Mouse (Mus musculus): ENCODE measurements at regions not wholly inside any gene's neighbourhood (a gene's known extent, or its start where the extent isn't known, plus 50 kb on each side); places are given as distances from the start of the nearest gene placed in this dataset.

- no peak for DNase-seq (ENCODE audit: extremely low spot score, low spot score)
These were observed 54.6 kb downstream of the Sox4 start for GRCm38 (mm10) chr13:28898900-28899299.

DNA sequence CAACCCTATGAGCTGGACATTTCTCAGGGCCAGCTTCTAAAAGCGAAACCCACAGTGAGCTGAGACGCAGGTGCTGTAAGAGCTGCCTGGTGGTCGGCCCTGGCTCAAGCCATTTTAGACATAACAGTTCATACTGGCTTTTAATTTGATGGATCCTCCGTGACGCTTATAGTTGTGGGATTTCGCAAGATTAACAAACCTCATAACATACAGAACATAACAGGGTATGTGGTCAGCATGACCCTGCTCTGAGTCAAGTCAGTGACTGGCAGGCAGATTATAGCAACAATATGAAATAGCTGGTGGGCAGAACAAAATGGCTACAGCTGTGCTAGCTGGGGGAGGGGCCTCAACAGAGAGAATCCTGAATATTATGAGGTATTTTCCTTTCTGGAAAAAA lies 60.6 kb downstream of the Sox4 start:
- DNase-seq (ENCODE audit: extremely low spot score, low spot score), result no peak

DNA sequence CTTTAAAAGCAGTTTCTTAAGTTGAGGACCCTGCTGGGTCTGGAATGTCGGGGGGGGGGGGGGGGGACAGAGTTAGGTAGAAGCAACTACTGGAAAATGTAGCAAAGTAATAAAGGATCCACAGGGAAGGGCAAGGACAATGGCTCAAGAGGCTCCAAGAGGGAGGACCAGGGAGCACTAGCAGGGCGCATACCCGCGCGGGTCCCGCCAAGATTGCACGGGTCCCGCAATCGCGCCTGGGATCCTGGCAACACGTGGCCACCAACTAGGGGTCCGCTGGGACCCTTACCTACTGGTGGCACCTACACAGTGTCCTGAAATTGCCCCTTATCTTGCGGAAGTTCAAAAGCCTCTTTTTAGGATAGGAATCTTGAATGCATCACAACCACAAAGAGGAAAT lies 66.4 kb downstream of the Sox4 start:
- DNase-seq (ENCODE audit: extremely low spot score, low spot score), result no peak

GRCm38 (mm10) chr13:28886691-28887090 lies 66.8 kb downstream of the Sox4 start:
- peak; percentile 43 for DNase-seq (ENCODE audit: extremely low spot score, low spot score)

DNA sequence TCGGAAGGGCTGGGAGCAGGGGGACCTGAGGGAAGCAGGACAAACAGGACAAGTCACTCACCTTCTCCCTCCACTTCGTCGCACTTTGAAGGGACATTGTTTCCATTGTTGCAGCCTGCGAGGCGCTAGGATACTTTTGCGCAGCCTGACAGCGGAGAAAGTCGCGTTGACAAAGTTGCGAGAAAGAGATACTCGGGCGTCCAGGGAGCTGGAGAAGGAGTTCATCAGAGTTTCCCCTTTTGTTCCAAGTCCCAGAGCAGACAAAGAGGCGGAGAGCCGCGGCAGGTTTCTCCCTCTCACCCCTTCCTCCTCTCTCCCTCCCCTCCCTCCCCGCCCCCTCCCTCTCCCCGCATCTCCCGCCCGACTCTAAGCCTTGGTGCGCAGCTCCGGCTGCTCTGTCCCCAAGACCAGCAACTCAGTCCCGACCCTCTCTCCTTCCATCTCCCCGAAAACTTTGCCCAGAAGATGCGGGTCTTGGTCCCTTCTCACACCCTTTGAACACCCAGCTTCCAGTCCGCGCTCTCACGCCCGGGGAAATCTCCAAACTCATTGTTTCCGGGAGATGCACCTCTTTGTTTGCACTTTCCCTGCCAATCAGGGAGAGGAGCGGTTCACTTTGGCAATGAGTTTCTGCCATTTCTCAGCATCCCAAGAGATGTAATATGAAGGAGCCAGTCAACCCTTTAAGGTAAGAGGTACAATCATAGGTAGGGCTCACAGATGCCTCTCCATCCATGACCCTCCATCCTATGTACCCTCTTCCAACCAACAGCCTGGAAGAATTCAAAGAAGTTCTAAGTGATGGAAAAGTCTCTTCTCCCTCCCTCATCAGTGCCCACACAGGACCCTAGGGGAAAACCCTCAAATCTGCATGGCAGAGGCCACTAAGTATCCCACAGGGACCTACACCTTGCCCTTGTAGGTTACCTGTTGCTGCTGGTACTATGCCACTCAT lies 68.2 kb downstream of the Sox4 start:
- peak; percentile 75 for DNase-seq (ENCODE audit: extremely low spot score, low spot score)

DNA sequence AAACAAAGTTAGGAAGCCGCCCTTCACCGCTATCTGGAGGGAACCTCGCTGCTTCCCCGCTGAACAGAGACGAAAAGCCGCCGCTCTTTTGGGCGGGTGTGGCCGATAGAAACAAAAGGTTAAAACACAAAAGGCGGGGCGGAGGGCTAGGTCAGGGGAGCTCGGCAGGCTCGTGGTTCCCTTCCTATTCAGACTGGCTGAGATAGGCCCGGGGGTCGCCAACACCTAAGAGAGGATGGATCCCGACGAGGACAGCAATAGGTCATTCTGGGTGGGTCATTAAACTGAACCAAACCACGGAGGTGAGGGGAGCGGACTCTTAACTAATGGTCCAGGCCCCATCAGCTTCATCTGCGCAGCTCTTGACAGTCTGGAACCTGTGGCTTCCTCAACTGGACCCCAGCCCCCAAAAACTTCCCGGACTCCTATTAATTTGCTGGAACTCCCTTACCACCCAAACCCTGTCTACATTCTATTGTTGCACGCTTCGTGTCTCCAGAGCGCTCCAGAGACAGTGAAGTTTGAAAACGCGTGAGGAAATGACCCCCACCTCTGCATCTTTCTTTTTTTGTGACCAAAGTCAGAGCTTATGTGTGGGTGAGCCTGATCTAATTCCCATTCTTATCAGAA lies 69.2 kb downstream of the Sox4 start:
- DNase-seq (ENCODE audit: extremely low spot score, low spot score), result peak; percentile 65

DNA sequence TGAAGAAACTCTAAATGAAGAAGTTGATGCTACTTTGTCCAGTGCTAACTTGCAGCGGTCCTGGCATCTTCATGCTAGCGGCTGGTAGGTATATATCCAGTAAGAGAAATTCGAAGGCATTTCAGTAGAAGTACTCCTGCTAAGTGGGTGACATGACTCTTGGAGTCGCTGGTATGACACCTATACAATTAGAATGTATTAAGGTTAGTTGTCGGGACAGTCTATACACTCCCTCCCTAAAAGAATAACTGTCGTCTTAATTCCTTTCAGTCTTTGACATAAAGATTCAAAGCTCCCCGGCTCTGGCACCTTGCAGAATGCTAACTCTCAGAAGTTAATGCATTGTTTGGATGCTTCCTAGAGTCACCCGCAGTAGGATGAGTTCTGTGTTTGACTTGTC lies 70.1 kb downstream of the Sox4 start:
- no peak for DNase-seq (ENCODE audit: extremely low spot score, low spot score)

DNA sequence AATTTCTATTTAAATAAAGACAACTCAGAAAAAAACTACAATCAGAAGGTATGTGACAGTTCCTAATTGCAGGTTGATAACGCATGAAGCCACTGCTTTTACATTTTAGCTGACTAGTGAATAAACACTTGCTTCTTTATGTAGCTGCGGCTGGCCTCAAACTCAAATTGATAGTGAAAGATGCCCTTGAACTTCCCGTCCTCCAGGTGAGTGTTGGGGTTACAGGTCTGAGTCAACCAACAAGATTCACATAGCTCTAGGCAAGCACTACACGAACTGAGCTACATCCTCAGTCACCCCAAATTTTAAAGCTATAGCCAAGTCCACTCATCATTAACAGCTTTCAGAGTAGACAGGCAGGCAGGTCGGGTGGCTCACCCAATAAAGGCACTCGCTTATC lies 72.6 kb downstream of the Sox4 start:
- no peak for DNase-seq (ENCODE audit: extremely low spot score, low spot score)

DNA sequence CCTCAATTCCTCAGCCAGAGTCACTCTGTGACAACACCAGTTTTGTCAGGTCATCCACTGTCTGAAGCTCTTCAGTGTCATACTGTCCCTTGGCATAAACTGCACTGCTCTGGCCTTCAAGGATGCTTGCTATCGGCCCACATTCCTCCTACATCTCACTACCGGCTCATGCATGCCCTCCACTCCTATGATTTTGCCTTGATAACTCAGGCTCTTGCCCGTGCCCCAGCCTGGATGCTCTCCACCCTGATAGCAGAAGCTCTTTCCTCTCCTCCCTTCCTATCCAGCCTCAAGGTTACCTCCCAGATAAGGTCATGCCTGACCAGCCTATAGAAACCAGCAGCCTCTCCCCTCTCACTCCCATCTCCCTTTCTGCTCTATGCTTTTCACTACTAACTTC lies 74.8 kb downstream of the Sox4 start:
- DNase-seq (ENCODE audit: extremely low spot score, low spot score), result no peak

- no peak for DNase-seq (ENCODE audit: extremely low spot score, low spot score)
These were observed 76.7 kb downstream of the Sox4 start for GRCm38 (mm10) chr13:28876771-28877170.

GRCm38 (mm10) chr13:28870681-28871080 lies 82.8 kb downstream of the Sox4 start:
- DNase-seq (ENCODE audit: extremely low spot score, low spot score), result no peak

GRCm38 (mm10) chr13:28867210-28867609 lies 86.3 kb downstream of the Sox4 start:
- DNase-seq (ENCODE audit: extremely low spot score, low spot score), result no peak

DNA sequence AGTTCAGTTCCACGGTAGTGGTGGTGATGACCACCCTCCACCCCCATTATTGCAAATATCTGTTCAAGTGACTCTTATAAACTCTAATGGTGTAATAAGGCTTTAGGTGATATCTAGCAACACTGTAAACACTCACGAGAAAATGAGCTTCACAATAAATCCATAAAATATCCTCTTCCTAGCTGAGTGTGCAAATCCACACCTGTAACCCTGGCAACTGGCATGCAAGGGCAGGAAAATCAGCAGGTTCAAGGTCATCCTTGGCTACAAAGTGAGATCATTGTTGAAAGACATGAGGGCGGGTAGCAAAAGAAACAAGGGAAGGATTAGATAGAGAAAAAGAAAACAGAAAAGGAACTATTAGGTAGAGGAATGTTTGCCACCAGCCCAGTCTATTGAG lies 86.8 kb downstream of the Sox4 start:
- no peak for DNase-seq (ENCODE audit: extremely low spot score, low spot score)

GRCm38 (mm10) chr13:28860601-28861000 lies 92.9 kb downstream of the Sox4 start:
- DNase-seq (ENCODE audit: extremely low spot score, low spot score), result no peak

- DNase-seq (ENCODE audit: extremely low spot score, low spot score), result no peak
These were observed 93.6 kb downstream of the Sox4 start for GRCm38 (mm10) chr13:28859829-28860427.

DNA sequence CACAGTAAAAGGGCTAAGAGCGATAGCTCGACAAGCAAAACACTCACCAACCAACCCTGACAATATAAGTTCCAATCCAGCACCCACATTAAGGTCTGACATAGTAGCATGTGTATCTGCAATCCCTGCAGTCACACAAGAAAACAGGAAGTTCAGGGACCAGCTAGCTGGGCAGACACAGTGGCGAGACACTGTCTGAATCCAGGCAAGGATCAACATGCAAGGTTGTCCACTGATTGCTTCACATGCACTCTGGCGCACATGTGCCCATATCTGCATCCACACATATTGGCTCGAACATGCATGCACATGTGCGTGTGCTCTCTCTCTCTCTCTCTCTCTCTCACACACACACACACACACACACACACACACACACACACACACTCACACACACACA lies 95.5 kb downstream of the Sox4 start:
- no peak for DNase-seq (ENCODE audit: extremely low spot score, low spot score)

GRCm38 (mm10) chr13:28857201-28857600 lies 96.3 kb downstream of the Sox4 start:
- DNase-seq (ENCODE audit: extremely low spot score, low spot score), result no peak

- DNase-seq (ENCODE audit: extremely low spot score, low spot score), result no peak
These were observed 97.0 kb downstream of the Sox4 start for GRCm38 (mm10) chr13:28856472-28856871.

- DNase-seq (ENCODE audit: extremely low spot score, low spot score), result no peak
These were observed 99.3 kb downstream of the Sox4 start for GRCm38 (mm10) chr13:28854247-28854646.

DNA sequence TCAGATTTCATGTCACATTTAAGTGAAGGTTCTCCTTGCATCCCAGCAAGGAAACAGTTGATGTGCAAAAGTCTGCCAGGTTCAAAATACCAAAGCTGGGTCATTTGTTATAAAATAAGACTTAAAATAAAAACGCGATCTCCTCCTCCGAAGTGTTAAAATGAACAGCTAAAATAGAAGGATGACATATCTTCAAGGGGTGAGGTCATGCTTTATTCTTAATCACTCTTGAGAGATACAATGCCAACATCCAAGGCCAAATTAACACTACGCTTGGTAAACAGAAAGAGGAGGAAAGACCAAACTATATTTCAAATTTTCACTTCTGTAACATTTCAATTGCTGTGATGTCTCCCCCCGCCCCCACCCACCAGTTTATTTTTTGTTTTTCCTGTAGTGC lies 105.2 kb downstream of the Sox4 start:
- DNase-seq (ENCODE audit: extremely low spot score, low spot score), result no peak

DNA sequence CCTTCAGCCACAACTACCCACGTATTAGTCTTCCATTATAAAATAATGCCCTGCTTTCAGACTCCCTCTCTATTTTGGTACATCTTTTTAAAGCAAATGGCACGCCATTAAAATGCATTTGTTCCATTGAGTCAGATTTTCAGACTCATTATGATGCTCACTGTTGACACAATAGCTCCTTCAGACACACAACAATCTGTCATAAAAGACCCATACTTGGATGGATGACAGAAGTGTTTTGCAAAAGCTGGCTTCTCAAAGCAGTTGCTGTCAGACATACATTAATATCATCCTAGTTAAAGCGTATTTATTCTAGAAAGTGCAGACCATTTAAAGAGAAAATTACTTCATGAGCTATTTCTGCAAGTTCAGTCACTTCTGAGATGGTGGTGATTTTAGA lies 106.0 kb downstream of the Sox4 start:
- no peak for DNase-seq (ENCODE audit: extremely low spot score, low spot score)

GRCm38 (mm10) chr13:28844495-28844894 lies 109.0 kb downstream of the Sox4 start:
- no peak for DNase-seq (ENCODE audit: extremely low spot score, low spot score)

Data from neural tube, embryonic 10.5 days (tissue).